Mouse (Mus musculus) spleen, adult 2 months (tissue): ENCODE results near the gene Xrra1. TPM values are rescaled to one million over a fixed set of nuclear protein-coding genes. Genes with fewer than 3 reads are reported as not detected.
"Not testable (repeated sequence)": the region's sequence is repeated elsewhere in the genome, so short reads cannot be mapped to it uniquely, and the experiment has no call there.

Source experiments
- DNase-seq, 2 experiments: peaks; one replicate each; pipeline versions ENCODE4 v3.0.0 to v3.0.0-alpha.2; 2012 to 2021; ENCODE audit warnings: low spot score in 2 of 2, low read depth in 1 of 2
- H3K27ac ChIP-seq: fragments of 200-500 bp; 2 replicates; pipeline ENCODE4 v1.5.1; 2012; ENCODE audit warnings: low read length, inconsistent platforms; ENCODE audit not compliant: insufficient read depth
- H3K27me3 ChIP-seq: fragments of 200-500 bp; 2 replicates; pipeline ENCODE4 v1.6.1; 2012; ENCODE audit warnings: mild to moderate bottlenecking, moderate library complexity, low read length, inconsistent platforms; ENCODE audit not compliant: control insufficient read depth, insufficient read depth
- H3K36me3 ChIP-seq: fragments of 200-500 bp; 2 replicates; pipeline ENCODE4 v1.6.1; 2012; ENCODE audit warnings: mild to moderate bottlenecking, low read length, inconsistent platforms; ENCODE audit not compliant: control insufficient read depth, insufficient read depth
- H3K4me1 ChIP-seq: fragments of 200-500 bp; 2 replicates; pipeline ENCODE4 v1.6.1; 2011; ENCODE audit warnings: inconsistent platforms; ENCODE audit not compliant: control insufficient read depth, insufficient read depth, insufficient read length
- H3K4me3 ChIP-seq: fragments of 200-500 bp; 2 replicates; pipeline ENCODE4 v1.5.1; 2011; ENCODE audit warnings: mild to moderate bottlenecking, inconsistent platforms; ENCODE audit not compliant: insufficient read depth, insufficient read length; ENCODE audit errors: extremely low read depth
- CTCF ChIP-seq: fragments of 200-500 bp; IDR thresholded peaks from 2 replicates; pipeline ENCODE4 v1.5.1; 2011; ENCODE audit warnings: mild to moderate bottlenecking, inconsistent platforms; ENCODE audit not compliant: insufficient read depth, insufficient read length, insufficient replicate concordance; ENCODE audit errors: extremely low read depth
- POLR2A ChIP-seq: fragments of 200-500 bp; IDR thresholded peaks from 2 replicates; pipeline ENCODE4 v1.6.1; 2011; ENCODE audit warnings: low read depth, low read length, inconsistent platforms
- WGBS: fragments of 180-500 bp; shearing (Covaris S2); methylation state at CpG from one replicate; pipeline ENCODE4 v1.1.7; 2018; 5-methylcytosine and 5-hydroxymethylcytosine counted together
- polyA plus RNA-seq: library from polyadenylated mRNA; depleted of rRNA; stranded (reverse); fragments of >200 nt; gene quantifications from 2 replicates; pipeline ENCODE4 v1.2.3, GENCODE M21; 2012

The Xrra1 gene
- polyA plus RNA-seq, 1 experiment, result 0.12 TPM

- Histone ChIP-seq H3K27ac (no peak overlapping the region), H3K4me1 (no peaks in the 10 kb centered on the region), H3K4me3 (no peak overlapping the region), H3K27me3 (no peaks in the 10 kb centered on the region; the same call in 1 of the 2 replicates), H3K36me3 (peaks cover 11% of the 10 kb centered on the region)
- no peak for DNase-seq
- WGBS, result 87% methylated on average over 2 of the region's 2 CpGs
- no peak for TF ChIP-seq CTCF
- TF ChIP-seq POLR2A, result no peak
Observed at GRCm38 (mm10) chr7:99920416-99920815, 61.5 kb downstream of the Xrra1 start.

- Histone ChIP-seq H3K27me3 (no peaks in the 10 kb centered on the region), H3K4me3 (no peak overlapping the region), H3K36me3 (peaks cover 27% of the 10 kb centered on the region), H3K27ac (no peak overlapping the region), H3K4me1 (no peaks in the 10 kb centered on the region)
- TF ChIP-seq CTCF (no peak), POLR2A (no peak)
- DNase-seq, result peak in 1 of 2 experiments; percentile 59
- WGBS, result 81% methylated on average over 10 of the region's 10 CpGs
Observed at GRCm38 (mm10) chr7:99926916-99927714, 68.2 kb downstream of the Xrra1 start.

DNA sequence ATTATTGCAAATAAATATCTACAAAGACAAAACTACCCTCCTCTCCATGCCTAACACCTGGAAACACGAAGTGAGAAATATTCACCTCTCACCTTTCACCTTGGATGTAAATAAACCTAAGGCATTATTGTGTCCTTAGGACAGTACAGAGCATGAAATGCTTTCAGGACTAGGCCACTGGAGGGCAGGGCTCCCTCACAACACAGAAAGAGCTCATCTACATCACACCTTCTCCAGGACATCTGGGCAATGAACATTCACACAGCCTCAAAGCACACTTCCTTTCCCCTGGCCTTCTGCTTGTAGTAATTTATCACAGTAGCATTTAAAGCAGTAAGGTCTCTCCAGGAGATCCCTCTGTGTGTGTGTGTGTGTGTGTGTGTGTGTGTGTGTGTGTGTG is 76.8 kb downstream of the Xrra1 start:
- WGBS, result 89% methylated on average over 1 of the region's 1 CpGs

DNA sequence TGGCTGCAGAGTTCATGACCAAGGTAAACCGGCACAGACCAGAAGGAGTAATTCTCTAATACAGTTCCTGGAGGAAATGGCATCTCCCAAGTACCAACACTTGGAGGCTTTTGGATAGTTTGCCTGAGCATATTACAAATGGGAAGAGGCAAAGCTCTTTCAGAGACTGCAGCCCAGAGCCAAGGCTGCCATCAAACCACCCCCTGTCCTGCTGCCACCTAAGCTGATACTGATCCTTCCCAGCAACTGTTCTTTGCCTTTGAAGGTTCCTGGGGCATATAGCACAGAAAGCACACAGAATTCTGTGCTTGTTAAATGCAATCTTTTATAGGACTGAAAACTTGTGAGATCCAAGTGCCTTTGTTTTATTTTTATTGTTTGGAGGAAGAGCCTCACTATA is 81.8 kb downstream of the Xrra1 start:
- peaks cover 21% of the 10 kb centered on the region for H3K36me3 ChIP-seq
- H3K4me1 ChIP-seq, result no peaks in the 10 kb centered on the region
- H3K27ac ChIP-seq, result no peak overlapping the region
- no peak for DNase-seq
- 91% methylated on average over 1 of the region's 1 CpGs for WGBS
- H3K4me3 ChIP-seq, result no peak overlapping the region
- no peaks in the 10 kb centered on the region for H3K27me3 ChIP-seq
- TF ChIP-seq CTCF (no peak), POLR2A (no peak)

More for the DNA sequence above, 76.8 kb downstream of the Xrra1 start:
- TF ChIP-seq POLR2A (no peak), CTCF (no peak)
- H3K4me3 ChIP-seq, result no peak overlapping the region
- no peaks in the 10 kb centered on the region for H3K27me3 ChIP-seq
- H3K27ac ChIP-seq, result no peak overlapping the region
- H3K36me3 ChIP-seq, result peaks cover 22% of the 10 kb centered on the region
- no peak for DNase-seq
- no peaks in the 10 kb centered on the region for H3K4me1 ChIP-seq

DNA sequence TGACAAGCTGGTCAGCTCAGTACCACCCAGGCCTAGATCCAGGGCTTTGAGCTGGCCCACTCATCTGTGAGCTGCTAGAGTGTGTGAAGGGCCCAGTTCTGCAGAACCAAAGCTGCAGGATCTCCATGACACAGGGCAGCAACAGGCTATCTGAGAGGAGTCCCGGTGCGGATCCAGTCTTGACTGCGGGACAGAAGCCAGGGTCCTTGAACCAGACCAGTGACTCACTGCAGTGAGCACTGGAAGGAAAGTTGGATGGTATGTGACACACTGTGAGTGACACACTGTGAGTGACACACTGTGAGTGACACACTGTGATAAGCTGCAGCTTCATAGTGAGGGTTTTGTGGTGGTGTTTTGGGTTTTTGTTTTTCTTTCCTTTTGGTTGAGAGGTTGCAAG is 85.6 kb downstream of the Xrra1 start:
- peaks cover 24% of the 10 kb centered on the region for H3K36me3 ChIP-seq
- H3K27me3 ChIP-seq, result no peaks in the 10 kb centered on the region
- WGBS, result 97% methylated on average over 3 of the region's 3 CpGs
- no peak for TF ChIP-seq CTCF
- TF ChIP-seq POLR2A, result no peak
- H3K27ac ChIP-seq, result no peak overlapping the region
- DNase-seq, result no peak
- peaks cover 5% of the 10 kb centered on the region; the same call in 1 of the 2 replicates for H3K4me1 ChIP-seq
- no peak overlapping the region for H3K4me3 ChIP-seq

DNA sequence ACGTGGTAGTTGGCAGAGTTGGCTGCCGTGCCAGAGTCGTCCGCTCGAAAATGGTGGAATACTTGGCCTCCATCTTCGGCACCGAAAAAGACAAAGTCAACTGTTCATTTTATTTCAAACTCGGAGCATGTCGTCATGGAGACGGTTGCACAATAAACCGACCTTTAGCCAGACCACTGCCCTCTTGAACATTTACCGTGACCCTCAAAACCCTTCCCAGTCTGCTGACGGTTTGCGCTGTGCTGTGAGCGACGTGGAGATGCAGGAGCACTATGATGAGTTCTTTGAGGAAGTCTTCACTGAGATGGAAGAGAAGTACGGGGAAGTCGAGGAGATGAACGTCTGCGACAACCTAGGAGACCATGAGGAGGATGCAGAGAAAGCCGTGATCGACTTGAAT is 86.1 kb downstream of the Xrra1 start:
- not testable (repeated sequence) for H3K27ac ChIP-seq, H3K4me3 ChIP-seq, DNase-seq, H3K4me1 ChIP-seq, H3K27me3 ChIP-seq
- H3K36me3 ChIP-seq, result peaks cover 24% of the 10 kb centered on the region
- WGBS, result 97% methylated on average over 22 of the region's 22 CpGs

- TF ChIP-seq CTCF (no peak), POLR2A (no peak)
- Histone ChIP-seq H3K27me3 (no peaks in the 10 kb centered on the region), H3K36me3 (peaks cover 19% of the 10 kb centered on the region), H3K4me1 (peaks cover 5% of the 10 kb centered on the region; the same call in 1 of the 2 replicates), H3K4me3 (no peak overlapping the region), H3K27ac (no peak overlapping the region)
- 91% methylated on average over 3 of the region's 3 CpGs for WGBS
- no peak for DNase-seq
Observed at GRCm38 (mm10) chr7:99945939-99946338, 87.0 kb downstream of the Xrra1 start.
